Mouse (Mus musculus) hindbrain, postnatal 0 days (tissue): ENCODE measurements at regions not wholly inside any gene's neighbourhood (a gene's known extent, or its start where the extent isn't known, plus 50 kb on each side); places are given as distances from the start of the nearest gene placed in this dataset.

ENCODE experiments used
- ATAC-seq: fragments of 200-750 bp; cut with Nextera tagmentation; 2 replicates; pipeline ENCODE4 v1.8.0; 2017; ENCODE audit warnings: mild to moderate bottlenecking, moderate TSS enrichment, moderate library complexity
- DNase-seq: peaks from one replicate; pipeline ENCODE4 v3.0.0-alpha.2; 2015; ENCODE audit warnings: low spot score
- H3K27ac ChIP-seq: fragments of 300-500 bp; sonication (generic); 2 replicates; pipeline ENCODE4 v1.5.1; 2014; ENCODE audit warnings: mild to moderate bottlenecking
- H3K27me3 ChIP-seq: fragments of 300-500 bp; sonication (generic); 2 replicates; pipeline ENCODE4 v1.6.1; 2014; ENCODE audit warnings: low read length, mixed read lengths; ENCODE audit not compliant: insufficient read depth
- H3K36me3 ChIP-seq: fragments of 300-500 bp; sonication (generic); 2 replicates; pipeline ENCODE4 v1.6.1; 2014; ENCODE audit warnings: low read length, mixed read lengths; ENCODE audit not compliant: insufficient read depth
- H3K4me1 ChIP-seq: fragments of 300-500 bp; sonication (generic); 2 replicates; pipeline ENCODE4 v1.6.1; 2014; ENCODE audit warnings: antibody characterized with exemption, low read length, mixed read lengths; ENCODE audit not compliant: insufficient read depth
- H3K4me2 ChIP-seq: fragments of 300-500 bp; sonication (generic); 2 replicates; pipeline ENCODE4 v1.6.1; 2014; ENCODE audit warnings: low read depth, mild to moderate bottlenecking, low read length, moderate library complexity, mixed read lengths
- H3K4me3 ChIP-seq: fragments of 300-500 bp; sonication (generic); 2 replicates; pipeline ENCODE4 v1.5.1; 2014; ENCODE audit warnings: low read length
- H3K9ac ChIP-seq: fragments of 300-500 bp; sonication (generic); replicated peaks from 2 replicates; pipeline ENCODE4 v1.6.1; 2014; ENCODE audit warnings: mild to moderate bottlenecking, low read length, moderate library complexity, mixed read lengths
- H3K9me3 ChIP-seq: fragments of 300-500 bp; sonication (generic); 2 replicates; pipeline ENCODE4 v1.6.1; 2016; ENCODE audit warnings: low read length, mixed read lengths
- CTCF ChIP-seq: IDR thresholded peaks from 2 replicates; pipeline ENCODE4 v1.5.1; 2016; ENCODE audit warnings: antibody characterized with exemption, control low read depth, low read depth
- WGBS: fragments of 180-500 bp; shearing (Covaris S2); extraction: QIAGEN DNeasy Blood & Tissue Kit; methylation state at CpG from one replicate; pipeline ENCODE4 v1.1.7; 2014; 5-methylcytosine and 5-hydroxymethylcytosine counted together

GRCm38 (mm10) chr6:99844775-99845507 lies 118.7 kb upstream of the Prok2 start:
- no peak for TF ChIP-seq CTCF
- H3K4me3 ChIP-seq, result no peak overlapping the region
- WGBS, result 11% methylated on average over 4 of the region's 4 CpGs
- no peak overlapping the region for H3K9ac ChIP-seq
- H3K4me2 ChIP-seq, result no peak overlapping the region
- H3K27me3 ChIP-seq, result no peaks in the 10 kb centered on the region
- ATAC-seq (no peak), DNase-seq (no peak)
- no peaks in the 10 kb centered on the region for H3K9me3 ChIP-seq
- no peaks in the 10 kb centered on the region for H3K36me3 ChIP-seq
- no peak overlapping the region for H3K27ac ChIP-seq
- no peaks in the 10 kb centered on the region for H3K4me1 ChIP-seq

GRCm38 (mm10) chr6:99843507-99843906 lies 117.3 kb upstream of the Prok2 start:
- Histone ChIP-seq H3K9ac (no peak overlapping the region), H3K27me3 (no peaks in the 10 kb centered on the region), H3K4me3 (no peak overlapping the region), H3K27ac (no peak overlapping the region), H3K9me3 (no peaks in the 10 kb centered on the region), H3K4me1 (no peaks in the 10 kb centered on the region), H3K36me3 (no peaks in the 10 kb centered on the region), H3K4me2 (no peak overlapping the region)
- 48% methylated on average over 3 of the region's 3 CpGs for WGBS
- TF ChIP-seq CTCF, result peak; percentile 46
- ATAC-seq (no peak), DNase-seq (peak; percentile 32)

GRCm38 (mm10) chr6:99842723-99843122 lies 116.5 kb upstream of the Prok2 start:
- Histone ChIP-seq H3K36me3 (no peaks in the 10 kb centered on the region), H3K9me3 (no peaks in the 10 kb centered on the region), H3K4me1 (no peaks in the 10 kb centered on the region), H3K27me3 (no peaks in the 10 kb centered on the region), H3K27ac (no peak overlapping the region), H3K4me2 (no peak overlapping the region), H3K9ac (no peak overlapping the region), H3K4me3 (no peak overlapping the region)
- ATAC-seq (no peak), DNase-seq (no peak)
- no peak for TF ChIP-seq CTCF

GRCm38 (mm10) chr6:99840823-99841222 lies 114.6 kb upstream of the Prok2 start:
- no peaks in the 10 kb centered on the region for H3K9me3 ChIP-seq
- no peak for ATAC-seq
- H3K4me2 ChIP-seq, result no peak overlapping the region
- DNase-seq, result no peak
- no peak for TF ChIP-seq CTCF
- WGBS, result 89% methylated on average over 6 of the region's 6 CpGs
- H3K4me1 ChIP-seq, result no peaks in the 10 kb centered on the region
- no peaks in the 10 kb centered on the region for H3K27me3 ChIP-seq
- H3K36me3 ChIP-seq, result no peaks in the 10 kb centered on the region
- no peak overlapping the region for H3K27ac ChIP-seq
- no peak overlapping the region for H3K4me3 ChIP-seq
- H3K9ac ChIP-seq, result no peak overlapping the region

GRCm38 (mm10) chr6:99833323-99833722 lies 107.1 kb upstream of the Prok2 start:
- no peak overlapping the region for H3K27ac ChIP-seq
- H3K36me3 ChIP-seq, result no peaks in the 10 kb centered on the region
- no peak overlapping the region for H3K4me3 ChIP-seq
- no peaks in the 10 kb centered on the region for H3K27me3 ChIP-seq
- ATAC-seq, result peak; percentile 82
- DNase-seq, result peak; percentile 82
- H3K9me3 ChIP-seq, result no peaks in the 10 kb centered on the region
- H3K4me1 ChIP-seq, result peaks cover 3% of the 10 kb centered on the region; the same call in 1 of the 2 replicates
- no peak for TF ChIP-seq CTCF
- H3K4me2 ChIP-seq, result no peak overlapping the region
- no peak overlapping the region for H3K9ac ChIP-seq
- WGBS, result 25% methylated on average over 3 of the region's 3 CpGs

- H3K9ac ChIP-seq, result no peak overlapping the region
- TF ChIP-seq CTCF, result no peak
- ATAC-seq, result no peak
- H3K4me1 ChIP-seq, result peaks cover 5% of the 10 kb centered on the region; the same call in 1 of the 2 replicates
- H3K4me3 ChIP-seq, result no peak overlapping the region
- H3K27ac ChIP-seq, result no peak overlapping the region
- H3K9me3 ChIP-seq, result no peaks in the 10 kb centered on the region
- 95% methylated on average over 5 of the region's 5 CpGs for WGBS
- H3K36me3 ChIP-seq, result no peaks in the 10 kb centered on the region
- no peak overlapping the region for H3K4me2 ChIP-seq
- H3K27me3 ChIP-seq, result no peaks in the 10 kb centered on the region
- no peak for DNase-seq
Observed at GRCm38 (mm10) chr6:99827625-99828024, 101.4 kb upstream of the Prok2 start.

- TF ChIP-seq CTCF, result no peak
- no peak overlapping the region for H3K27ac ChIP-seq
- peaks cover 5% of the 10 kb centered on the region; the same call in 1 of the 2 replicates for H3K4me1 ChIP-seq
- WGBS, result 19% methylated on average over 6 of the region's 6 CpGs
- peak; percentile 51 for DNase-seq
- ATAC-seq, result peak; percentile 73
- no peaks in the 10 kb centered on the region for H3K27me3 ChIP-seq
- no peak overlapping the region for H3K4me3 ChIP-seq
- no peak overlapping the region for H3K4me2 ChIP-seq
- no peaks in the 10 kb centered on the region for H3K36me3 ChIP-seq
- no peak overlapping the region for H3K9ac ChIP-seq
- H3K9me3 ChIP-seq, result no peaks in the 10 kb centered on the region
Observed at GRCm38 (mm10) chr6:99824808-99825207, 98.6 kb upstream of the Prok2 start.
